Mouse (Mus musculus): ENCODE results near the gene Bcl2l10.

- TF ChIP-seq POLR2A (IDR thresholded peaks at IDR 0.05; ENCODE audit: insufficient read length, low read depth) (no peak), MYOG (IDR thresholded peaks at IDR 0.05; ENCODE audit: control insufficient read depth in 1 of 3, insufficient read depth in 1 of 3, insufficient read length in 2 of 3, low read depth in 2 of 3) (no peak), MAX (IDR thresholded peaks at IDR 0.05; ENCODE audit: low read depth) (no peak), MYOD1 (IDR thresholded peaks at IDR 0.05; ENCODE audit: control insufficient read depth in 1 of 3, insufficient read length in 2 of 3, low read depth in 2 of 3) (no peak), TCF3 (IDR thresholded peaks at IDR 0.05; ENCODE audit: insufficient read length, low read depth) (no peak), TCF12 (IDR thresholded peaks at IDR 0.05; ENCODE audit: insufficient read depth, poor library complexity, severe bottlenecking) (no peak), E2F4 (IDR thresholded peaks at IDR 0.05; ENCODE audit: insufficient read depth) (no peak)
These were observed 53.1 kb downstream of the Bcl2l10 start for GRCm38 (mm10) chr9:75400639-75401038.

All from myocyte (in vitro differentiated cells).